Mouse (Mus musculus) B cell, adult 2 months (primary cell): ENCODE data around the gene Cog5.

Source experiments
- DNase-seq, 2 experiments: peaks; one replicate each; pipeline ENCODE4 v3.0.0; 2022

Gene Cog5

GRCm38 (mm10) chr12:31712233-31712632 is 57.6 kb downstream of the Cog5 start:
- DNase-seq = no peak

DNA sequence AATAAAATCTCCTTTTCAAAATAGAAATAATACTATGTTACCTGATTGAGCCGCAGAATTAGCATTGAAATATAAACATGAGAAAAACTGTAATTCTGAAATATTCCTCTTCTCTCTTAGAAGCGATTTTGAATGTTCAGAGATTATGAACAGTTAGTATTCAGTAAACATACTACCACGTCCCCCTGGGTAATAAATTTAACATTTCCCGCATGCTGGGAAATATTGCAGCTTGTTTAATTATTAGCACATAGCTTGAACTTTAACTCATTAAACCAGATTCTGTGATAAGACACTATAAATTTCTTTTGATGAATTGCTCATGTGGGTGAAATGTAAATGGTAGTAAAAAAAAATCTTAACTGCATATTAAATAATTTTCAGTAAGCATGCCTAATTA is 58.1 kb downstream of the Cog5 start:
- DNase-seq = no peak

DNA sequence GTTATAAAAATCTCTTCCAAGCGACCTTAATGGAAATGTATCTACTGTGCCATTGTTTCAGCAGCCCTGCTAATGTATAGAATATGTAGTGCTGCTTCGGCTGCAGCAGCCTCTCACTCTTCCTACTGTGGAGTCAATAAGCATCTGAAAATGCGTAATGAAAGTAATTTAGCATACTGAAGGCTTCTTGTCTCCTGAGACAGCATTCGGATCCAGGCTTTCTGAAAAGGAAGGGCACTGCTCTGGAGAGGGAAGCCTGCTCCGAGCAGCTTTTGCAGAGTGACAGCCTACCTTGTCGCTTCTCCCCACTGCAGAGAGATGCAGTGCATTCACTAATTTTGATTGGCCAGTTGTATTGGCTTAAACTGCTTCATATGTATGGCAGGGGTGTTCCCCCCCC is 58.9 kb downstream of the Cog5 start, which contains the start of gene Gpr22:
TSS of gene Gpr22 (minus strand) at position 348 of the 400 bp plus-strand sequence.
- DNase-seq = no peak

GRCm38 (mm10) chr12:31714070-31714469 is 59.4 kb downstream of the Cog5 start:
- DNase-seq = no peak

DNA sequence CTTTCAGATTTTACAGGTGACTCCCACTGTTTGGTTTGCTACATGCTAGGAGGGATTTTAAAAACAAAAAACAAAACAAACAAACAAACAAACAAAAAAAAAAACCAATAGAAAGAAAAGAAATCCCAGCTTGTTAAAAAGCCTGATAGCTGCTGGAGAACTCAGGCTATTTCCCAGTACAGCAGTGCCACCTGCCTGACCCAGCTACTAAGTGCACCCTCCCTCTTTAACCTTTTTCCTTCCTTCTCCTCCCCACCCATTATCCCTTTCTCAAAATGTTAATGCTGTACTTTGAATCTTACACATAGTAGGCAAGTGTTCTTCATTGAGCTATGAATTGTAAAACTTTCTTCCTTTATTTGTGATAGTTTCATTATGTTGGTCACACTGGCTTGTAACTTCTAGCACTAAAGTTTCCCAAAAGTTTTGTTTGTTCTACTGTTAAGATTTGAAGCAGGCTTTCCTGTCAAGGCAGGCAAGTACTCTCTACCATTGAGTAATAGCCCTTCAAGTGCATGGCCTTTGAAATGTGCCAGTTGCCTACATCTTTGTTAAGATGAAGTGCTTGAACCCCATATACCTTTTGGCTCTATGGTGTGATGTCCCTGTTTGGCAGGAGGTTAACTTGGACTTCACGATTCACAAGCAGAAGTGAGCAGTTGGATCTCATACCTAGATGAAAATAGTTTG is 65.1 kb downstream of the Cog5 start:
- DNase-seq = peak; percentile 15 to 17

DNA sequence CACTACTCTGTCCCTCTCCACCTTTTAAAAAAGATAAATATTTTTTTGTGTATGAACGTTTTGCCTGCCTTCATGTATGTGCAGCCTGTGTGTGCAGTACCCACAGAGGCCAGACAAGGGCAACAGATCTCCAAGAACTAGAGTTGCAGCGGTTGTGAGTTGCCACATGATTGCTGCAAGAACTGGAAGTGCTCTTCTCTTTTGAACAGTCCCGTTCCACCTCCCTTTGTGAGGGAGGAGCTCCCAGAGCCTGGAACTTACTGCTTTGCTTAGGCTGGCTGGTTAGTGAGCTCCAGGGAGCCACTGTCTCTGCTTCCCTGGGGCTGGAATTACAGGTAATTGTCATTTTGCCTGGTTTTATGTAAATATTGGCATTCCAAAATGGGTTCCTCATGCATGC is 69.9 kb downstream of the Cog5 start:
- DNase-seq = no peak

GRCm38 (mm10) chr12:31725511-31726275 is 71.0 kb downstream of the Cog5 start:
- DNase-seq = no peak

GRCm38 (mm10) chr12:31726707-31727106 is 72.0 kb downstream of the Cog5 start:
- DNase-seq = no peak

- DNase-seq = no peak
Measured at GRCm38 (mm10) chr12:31730126-31730525, 75.5 kb downstream of the Cog5 start.

GRCm38 (mm10) chr12:31734616-31735015 is 79.9 kb downstream of the Cog5 start:
- no peak for DNase-seq

DNA sequence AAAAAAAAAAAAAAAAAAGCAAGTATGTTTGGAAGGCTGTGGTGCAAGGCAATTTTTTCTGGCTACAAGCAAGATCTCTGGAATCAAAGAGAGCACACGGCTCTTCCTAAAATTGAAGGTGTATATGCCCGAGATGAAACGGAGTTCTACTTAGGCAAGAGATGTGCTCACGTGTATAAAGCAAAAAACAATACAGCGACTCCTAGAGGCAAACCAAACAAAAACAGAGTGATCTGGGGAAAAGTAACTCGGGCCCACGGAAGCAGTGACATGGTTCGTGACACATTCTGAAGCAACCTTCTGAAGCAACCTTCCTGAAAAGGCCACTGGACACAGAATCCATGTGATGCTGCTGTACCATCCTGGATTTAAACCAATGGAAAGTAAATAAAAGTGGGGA is 92.6 kb downstream of the Cog5 start:
- DNase-seq = no peak

DNA sequence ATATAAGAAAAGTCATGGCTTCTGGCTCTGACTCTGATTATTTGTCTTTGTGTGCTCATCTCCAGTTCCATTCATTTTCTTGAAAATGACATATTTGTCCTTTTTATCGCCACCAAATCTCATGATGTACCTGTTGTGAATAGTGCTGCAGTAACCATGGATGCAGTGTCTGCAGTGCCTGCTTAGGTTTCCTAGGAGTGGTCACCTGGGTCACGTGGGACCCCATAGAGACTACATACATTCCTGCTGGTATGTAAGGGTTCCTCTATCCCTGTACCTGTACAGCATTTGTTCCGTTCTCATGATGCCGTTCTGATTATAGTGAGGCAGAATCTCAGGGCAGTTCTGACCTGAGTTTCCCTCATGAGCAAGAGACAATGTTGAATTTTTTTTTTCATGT is 95.2 kb downstream of the Cog5 start:
- DNase-seq = no peak

- no peak for DNase-seq
Measured at GRCm38 (mm10) chr12:31754465-31754864, 99.8 kb downstream of the Cog5 start.

GRCm38 (mm10) chr12:31755885-31756755 is 101.5 kb downstream of the Cog5 start:
- DNase-seq = peak; percentile 17 to 20

GRCm38 (mm10) chr12:31773612-31774011 is 118.9 kb downstream of the Cog5 start:
- DNase-seq = no peak

- DNase-seq = no peak
Measured at GRCm38 (mm10) chr12:31784291-31784690, 129.6 kb downstream of the Cog5 start.

DNA sequence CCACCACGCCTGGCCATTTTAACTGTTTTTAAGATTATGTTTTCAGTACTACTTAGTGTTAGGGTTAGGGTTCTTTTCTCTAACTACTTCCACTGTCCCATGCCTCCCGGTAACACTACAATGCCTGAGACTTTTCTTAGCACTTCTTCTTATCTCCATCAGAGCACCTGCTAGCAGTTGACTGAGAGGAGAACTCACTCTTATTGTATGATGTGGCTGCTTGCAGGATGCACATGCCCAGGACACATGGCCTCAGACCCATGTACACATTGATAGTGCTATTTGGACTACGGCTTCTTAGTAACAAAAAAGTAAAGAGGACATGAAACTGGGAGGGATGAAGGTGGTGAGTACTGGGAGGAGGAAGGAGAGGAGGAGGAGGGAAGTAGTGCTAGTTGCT is 133.9 kb downstream of the Cog5 start:
- DNase-seq = no peak

DNA sequence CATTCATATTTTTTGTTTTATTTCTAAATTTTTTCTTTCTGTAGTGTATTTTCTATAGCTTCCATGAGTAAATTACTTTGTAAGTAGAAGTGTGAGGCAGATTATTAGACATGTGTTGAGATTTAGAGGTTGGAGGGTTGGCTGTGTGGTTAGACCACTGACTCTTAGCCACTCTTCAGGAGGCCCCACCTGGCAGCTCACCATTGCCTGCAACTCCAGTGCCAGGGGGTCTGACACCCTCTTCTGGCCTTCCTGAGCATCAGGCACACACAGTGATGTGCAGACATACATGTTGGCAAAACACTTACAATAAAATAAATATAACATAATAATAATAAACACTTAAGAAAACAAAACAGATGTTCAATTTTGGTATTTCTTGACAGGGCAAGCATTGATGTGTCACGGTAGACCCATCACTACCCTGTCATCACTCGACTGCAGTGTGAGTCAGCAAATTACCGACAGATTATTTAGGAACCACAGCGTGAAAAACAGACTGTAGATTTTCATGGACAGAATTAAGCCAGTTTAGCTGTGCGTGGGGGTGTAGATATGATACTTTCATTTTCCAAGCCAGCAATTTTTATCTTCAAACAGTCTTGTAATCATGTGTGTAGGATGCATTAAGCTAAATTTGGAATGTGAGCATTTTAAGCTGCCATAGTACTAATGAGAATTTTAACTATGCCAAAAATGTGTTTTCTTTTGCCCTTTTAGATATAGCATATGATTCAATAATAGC is 151.9 kb downstream of the Cog5 start:
- DNase-seq = no peak

DNA sequence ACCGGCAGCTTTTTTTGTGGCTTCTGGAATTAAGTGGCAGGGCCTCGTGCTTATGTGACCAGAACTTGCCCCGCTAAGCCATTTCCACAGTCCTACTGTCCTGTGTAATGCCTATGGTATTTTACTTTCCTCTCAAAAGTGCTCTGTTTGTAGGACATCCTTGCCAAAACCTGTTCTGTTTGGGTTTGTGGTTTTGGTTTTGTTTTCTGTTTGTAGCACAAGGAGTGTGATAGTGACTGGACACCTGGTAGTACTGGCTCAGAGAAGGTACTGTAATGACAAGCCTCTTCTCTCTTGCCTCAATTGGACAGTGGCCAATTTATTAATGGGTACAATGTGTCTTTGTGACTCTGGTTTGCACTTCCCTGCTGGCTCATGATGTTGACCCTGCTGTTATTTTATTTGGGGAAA is 163.4 kb downstream of the Cog5 start:
- no peak for DNase-seq

DNA sequence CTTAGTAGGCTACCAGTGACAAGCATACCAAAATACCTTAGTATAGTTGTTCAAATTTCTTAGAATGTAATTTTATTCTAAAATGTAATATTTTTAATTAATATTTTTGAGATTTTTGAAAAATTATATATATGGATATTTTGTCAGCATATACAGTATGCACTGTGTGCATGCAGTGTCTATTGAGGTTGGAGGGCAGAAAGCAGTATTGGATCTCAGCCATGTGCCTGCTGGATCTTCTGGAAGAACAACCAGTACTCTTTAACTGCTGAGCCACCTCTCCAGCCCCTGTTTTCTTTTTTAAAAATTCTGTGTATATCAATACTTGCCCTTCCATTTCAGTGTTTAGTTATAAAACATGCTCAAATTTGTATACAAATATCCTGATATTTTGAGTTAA is 164.4 kb downstream of the Cog5 start:
- no peak for DNase-seq

DNA sequence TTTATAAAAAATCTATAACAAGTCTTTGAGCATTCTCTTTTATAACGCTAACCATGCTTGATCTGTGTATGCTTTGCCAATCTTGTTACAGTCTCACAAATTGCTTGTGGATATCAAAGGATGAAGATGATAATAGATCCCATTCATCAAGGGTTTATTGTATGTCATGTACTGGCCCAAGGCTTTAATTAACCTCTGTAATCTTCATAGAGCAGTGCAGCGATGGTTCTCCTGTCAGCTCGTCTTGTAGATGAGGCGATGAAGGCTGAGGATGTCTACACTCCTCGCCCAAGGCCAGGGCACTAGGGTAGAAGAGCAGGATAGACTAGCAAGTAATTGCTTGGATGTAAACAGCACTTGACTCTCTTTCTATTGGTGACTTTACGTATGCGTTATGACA is 164.9 kb downstream of the Cog5 start:
- DNase-seq = no peak

GRCm38 (mm10) chr12:31823671-31824070 is 169.0 kb downstream of the Cog5 start:
- no peak for DNase-seq

- DNase-seq = no peak
Measured at GRCm38 (mm10) chr12:31824831-31825230, 170.2 kb downstream of the Cog5 start.
